Mouse (Mus musculus) Muller cell, postnatal 12 days (primary cell): Measurements from ENCODE around the gene Grb2.

Source experiments
- DNase-seq: peaks from one replicate; pipeline ENCODE4 v3.0.0-alpha.2; 2015; ENCODE audit errors: inconsistent ontology term

Gene Grb2

DNA sequence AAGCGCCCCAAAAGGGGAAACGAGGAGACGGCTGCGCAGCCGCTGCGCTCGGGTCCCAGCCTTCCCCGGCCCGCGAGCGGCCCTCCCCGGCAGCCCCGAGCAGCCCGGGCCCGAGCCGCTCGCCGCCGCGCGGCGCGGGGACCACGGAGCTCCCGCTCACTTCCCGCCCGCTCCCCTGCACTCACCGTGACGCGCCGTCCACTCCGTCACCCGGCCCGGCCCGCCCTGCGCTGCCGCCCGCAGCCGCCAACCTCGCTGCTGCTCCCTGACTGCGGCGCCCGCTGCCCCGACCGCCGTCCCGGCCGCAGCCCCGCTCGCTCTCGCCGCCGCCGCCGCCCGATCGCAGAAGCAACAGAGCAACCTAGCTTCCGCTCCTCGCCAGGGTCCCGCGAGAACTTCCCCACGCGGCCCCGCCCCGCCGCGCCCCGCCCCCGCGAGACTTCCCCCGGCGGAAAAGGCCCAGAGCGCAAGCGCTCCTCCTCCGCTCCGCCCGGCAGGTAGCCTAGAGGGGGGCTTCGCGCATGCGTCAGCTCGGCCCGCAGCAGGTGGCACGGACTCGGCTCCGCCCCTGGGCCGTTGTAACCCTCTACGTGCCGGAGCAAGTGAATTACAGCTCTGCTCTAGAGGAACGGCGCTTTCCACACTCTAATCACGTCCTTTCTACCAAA is at the start of gene Grb2:
Gene Grb2, minus strand, starts transcription at position 389 of the 668 bp plus-strand sequence.
- DNase-seq = peak; percentile 99

DNA sequence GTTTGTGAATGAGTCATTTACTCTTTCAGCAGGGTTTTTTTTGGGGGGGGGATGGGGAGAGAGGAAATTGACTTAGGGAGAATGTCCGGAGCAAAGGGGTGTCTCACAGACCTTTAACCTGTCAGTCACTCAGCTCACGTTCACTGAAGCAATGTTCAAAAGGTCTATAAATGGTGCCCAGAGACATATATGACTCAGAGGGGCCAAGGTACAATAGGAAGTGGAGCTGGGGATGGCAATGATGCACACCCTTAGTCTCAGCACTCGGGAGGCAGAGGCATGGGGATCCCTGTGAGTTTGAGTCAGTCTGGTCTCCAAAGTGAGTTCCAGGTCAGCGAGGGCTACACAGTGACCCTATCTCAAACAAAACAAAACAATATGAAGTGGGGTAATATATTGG is 45.1 kb upstream of the Grb2 start:
- DNase-seq = no peak

DNA sequence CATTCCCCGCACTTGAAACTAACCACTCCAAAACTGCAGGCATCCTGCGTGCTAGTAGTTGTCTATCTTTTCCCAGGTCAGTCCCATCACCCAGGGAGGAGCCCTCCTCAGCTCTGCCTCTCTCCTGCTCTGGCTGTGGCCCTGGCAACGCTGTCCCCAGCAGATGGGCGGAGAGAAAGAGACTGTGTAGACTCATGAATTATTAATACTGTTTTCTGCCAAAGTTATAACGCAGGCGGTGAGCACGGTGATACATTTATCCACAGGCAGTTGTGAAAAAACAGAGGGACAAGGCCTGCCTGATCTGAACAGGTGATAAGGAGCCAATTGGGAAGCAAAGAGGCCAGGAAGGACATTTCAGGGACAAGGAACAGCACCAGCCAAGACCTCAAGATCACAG is 44.3 kb upstream of the Grb2 start:
- no peak for DNase-seq

DNA sequence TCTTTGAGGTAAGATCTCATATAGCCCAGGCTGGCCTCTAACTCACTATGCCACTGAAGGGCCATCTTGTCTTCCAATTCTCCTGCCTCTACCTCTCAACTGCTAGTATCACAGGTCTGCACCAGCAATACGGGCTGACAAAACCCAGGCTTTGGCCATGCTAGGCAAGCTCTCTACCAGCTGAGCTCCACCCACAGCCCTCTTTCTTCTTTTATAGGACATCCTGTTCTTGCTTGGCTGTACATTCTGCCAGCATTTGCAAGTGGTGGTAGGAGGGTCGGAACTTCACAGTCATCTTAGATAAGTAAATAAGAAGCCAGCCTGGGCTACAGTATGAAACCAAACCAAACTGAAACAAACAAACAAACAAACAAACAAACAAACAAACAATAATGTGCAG is 43.3 kb upstream of the Grb2 start:
- DNase-seq = no peak

DNA sequence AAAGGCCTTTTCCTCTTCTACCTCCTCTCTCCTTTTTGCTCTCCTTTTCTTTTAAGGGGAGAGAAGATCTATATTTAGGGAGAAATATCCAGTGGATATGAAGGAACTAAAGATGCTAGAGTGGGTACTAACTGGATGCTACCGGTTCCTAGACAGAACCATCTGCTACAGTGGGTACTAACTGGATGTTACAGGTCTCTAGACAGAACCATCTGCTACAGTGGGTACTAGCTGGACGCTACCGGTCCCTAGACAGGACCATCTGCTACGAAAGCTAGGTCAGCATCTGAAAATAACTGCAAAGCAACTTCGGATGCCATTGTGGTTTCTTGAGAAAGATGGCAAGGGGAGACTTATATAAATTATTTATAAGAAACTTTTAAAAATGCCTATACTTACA is 41.4 kb upstream of the Grb2 start:
- DNase-seq = no peak

DNA sequence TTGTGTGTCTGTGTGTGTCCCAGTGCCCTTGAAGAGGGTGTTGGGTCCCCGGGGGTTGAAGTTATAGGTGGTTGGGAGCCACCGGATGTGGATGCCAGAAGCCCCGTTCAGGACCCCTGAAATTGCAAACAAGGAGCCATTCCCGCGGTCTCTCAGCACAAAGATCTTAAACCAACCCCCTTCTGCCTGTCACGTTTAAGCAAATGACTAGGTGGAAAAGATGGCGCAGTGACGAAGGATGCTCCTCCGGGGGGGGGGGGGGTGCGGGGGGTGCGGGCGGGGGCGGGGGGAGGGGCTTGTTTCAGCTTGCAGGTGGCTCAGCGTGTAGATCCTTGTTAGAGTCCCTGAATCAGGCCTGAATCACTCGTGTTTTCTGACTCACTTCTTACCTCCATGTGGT is 39.0 kb upstream of the Grb2 start:
- no peak for DNase-seq

DNA sequence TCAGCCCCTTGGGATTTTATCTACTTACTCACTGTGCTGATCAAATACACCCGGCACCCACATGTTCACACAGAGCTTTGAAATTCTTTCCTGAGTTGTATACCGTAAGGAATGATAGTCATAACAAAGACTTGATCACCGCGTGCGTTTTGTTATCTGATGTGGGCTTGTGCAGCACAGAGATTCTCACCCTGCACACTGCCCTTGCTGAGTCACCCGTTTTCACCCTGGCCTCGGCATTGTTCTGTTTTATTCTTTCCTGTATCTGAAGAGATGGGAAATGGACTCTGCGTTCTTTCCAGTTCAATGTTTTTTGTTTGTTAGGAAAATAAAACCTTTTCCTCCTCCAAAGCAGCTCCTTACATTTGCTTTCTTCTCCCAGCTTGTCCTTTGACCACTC is 38.4 kb upstream of the Grb2 start:
- DNase-seq = no peak

DNA sequence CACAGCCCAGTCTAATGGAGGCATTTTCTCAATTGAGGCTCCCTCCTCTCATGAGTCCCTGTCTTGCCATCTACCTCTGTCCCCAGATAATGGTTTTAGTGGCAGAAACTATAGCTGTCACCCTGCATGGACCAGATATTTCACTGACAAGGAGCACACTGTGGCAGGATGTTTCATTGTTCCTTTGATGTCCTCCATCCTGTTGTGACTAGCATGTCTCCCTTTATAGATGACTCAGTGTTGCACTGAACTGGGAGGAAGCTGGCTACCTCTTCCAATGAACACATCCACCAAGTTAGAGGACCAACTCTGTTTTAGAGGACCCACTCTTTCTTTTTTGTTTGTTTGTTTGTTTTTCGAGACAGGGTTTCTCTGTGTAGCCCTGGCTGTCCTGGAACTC is 37.7 kb upstream of the Grb2 start:
- DNase-seq = no peak

DNA sequence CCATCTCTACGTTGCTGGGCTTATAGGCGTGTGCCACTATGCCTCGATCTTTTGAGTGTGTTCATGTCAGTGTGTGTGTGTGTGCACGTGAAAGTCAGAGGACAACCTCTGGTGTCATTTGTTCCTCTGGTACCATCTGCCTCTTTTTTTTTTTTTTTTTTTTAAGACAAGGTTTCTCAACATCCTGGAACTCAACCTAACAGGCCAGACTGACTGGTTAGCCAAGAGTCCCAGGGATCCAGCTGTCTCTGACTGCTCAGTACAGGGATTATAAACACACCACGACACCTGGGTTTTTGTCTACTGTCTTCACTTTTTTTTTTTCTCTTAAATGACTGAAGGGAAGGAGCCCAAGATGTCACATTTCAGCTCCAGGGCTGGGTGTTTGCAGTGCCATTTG is 36.0 kb upstream of the Grb2 start:
- DNase-seq = no peak

DNA sequence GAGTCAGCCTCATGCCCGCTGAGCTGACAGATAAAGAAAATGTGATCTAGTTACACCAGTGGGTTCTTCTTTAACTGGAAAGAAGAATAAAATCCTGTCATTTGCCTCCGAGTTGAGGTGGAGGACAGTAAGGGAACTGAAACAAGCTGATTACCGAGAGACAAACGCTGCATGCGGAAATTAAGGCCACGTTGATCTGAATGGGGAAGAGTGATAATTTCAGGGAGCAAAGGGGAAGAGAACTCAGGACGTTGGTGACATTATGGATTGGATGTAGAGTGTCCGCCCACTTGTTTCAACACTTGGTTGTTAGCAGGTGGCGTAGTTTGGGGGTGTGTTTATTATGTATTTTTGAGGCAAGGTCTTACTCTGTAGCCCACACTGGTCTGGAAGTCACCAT is 34.5 kb upstream of the Grb2 start:
- no peak for DNase-seq

DNA sequence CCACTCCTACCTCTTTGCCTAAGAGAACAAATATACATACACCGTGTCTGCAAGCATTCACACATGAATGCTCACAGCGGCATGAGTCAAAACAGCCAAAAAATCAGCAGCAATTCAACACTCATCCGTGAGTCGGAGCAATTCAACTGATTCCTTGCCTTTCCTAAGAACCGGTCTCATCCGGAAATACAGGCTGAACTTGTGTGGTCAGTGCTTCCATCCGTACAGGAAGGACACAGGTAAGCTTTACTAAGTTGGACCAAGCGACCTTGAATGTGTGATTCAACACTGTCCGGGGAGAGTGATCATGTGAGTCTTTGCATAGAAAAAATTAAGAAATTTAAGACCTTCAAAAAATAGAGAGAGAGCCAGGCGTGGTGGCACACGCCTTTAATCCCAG is 32.7 kb upstream of the Grb2 start:
- DNase-seq = no peak

DNA sequence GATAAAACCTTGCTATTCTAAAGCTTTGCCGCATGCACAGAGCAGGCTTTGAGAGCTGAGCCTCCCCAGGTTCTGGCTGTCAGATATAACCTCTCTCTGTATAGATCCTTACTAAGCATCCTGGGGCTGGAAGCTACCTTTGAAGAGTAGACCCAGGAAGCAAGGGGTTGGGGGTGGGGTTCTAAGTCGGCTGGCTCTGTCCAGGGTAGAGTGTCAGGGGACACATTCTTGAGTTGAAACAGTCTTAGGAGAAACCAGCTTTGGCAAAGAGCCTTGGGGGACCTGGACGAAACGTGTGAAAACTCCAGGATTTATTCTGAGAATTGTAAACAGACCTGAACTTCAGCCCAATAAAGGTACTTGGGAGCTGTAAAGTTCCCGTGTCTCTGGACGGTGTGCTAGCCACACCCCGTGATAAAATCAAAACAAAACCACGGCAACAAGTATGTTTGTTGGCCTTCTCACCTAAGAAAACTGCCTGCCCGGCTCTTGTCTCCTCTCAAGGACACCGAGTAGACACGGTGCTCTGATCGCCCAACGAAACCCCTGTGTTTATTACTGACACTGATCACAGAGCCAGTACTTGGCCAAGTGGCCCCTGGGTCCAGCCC is 30.0 kb upstream of the Grb2 start:
- DNase-seq = no peak

DNA sequence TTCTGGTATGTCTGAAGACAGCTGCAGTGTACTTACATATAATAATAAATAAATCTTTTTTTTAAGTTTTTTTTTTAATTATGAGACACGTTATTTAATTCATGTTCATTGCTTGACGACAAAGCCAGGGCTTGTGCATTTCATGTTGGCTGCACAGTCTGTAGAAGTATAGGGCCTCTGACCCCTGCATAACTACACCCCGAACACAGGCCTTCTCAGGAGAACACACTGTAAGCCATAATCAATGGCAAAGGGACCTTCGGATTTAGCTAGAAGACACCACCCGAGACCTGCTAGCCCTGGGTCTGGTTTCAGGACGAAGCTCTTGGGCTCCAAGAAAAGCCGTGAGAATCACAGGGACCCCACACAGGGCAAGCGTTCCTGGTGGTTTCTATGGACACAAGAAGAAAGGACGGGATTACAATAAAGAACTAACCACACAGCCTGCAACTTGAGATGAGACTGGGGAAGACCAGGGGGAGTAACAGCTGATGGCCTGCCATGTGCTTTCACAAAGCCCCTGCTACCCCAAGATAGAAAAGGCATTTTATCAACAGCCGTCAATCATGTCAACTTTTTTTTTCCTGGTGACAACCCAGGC is 29.3 kb upstream of the Grb2 start:
- no peak for DNase-seq

DNA sequence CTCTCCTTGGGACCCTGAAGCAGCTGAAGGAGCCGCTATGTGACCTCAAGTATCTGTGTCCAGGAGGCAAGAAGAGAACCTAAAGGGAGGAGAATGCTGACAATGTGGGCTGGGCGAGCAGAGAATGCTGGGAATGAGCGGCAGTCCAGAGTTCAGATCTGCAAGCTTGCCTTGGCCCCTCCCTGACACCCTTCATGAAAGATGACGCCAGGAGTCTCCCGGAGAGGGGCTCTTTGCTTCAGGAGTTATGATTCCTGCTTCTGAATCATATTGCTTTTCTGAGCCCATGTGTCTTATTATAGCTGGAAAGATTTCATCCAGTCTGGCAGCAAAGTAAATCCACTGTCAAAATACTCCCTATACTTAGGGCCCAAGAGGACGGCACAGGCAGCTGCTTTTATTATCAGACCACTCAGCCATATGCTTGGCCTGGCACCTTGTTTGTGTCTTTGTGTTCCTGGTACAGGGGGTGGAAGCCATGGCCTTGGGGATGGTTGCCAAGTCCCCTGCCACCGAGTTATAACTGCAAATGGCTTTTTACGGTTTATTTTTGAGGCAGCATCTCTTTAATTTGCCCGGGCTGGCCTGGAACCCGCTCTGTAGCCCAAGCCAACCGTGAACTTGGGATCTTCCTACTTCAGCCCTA is 25.8 kb upstream of the Grb2 start:
- DNase-seq = no peak

DNA sequence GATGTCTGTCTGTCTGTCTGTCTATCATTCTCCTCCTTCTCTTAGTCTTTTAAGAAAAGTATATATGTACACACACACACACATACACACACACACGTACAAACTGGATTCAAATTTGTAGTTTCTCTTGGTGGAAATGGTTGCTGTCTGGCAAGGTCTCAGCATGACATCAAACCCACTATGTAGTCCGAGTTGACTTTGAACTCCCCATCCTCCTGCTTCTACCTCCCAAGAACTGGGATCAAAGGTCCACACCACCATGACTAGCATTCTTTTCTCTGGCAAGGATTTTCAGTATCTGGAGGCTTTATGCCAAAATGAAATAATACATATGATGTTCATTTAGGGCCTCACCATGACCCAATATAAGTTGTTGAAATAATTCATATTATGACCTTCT is 14.8 kb upstream of the Grb2 start:
- DNase-seq = no peak

DNA sequence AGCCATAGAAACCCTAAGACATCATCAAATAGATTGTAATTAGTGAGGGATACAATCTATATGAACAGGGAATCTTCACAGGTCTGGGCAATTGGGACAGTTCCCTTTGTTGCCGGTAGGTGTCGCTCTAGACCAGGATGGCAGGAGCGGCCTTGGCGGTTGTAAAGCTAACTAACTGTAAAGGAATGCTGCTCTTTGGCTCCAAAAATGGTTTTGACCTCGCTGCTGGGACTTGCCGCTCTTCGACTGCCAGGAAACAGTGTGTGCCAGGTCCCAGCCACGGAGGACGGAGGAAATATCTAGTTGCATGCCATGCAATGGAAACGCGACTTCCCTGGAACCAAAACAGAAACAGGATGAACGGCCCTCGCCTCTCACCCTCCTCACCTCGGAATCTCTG is 14.2 kb upstream of the Grb2 start:
- peak; percentile 89 for DNase-seq

DNA sequence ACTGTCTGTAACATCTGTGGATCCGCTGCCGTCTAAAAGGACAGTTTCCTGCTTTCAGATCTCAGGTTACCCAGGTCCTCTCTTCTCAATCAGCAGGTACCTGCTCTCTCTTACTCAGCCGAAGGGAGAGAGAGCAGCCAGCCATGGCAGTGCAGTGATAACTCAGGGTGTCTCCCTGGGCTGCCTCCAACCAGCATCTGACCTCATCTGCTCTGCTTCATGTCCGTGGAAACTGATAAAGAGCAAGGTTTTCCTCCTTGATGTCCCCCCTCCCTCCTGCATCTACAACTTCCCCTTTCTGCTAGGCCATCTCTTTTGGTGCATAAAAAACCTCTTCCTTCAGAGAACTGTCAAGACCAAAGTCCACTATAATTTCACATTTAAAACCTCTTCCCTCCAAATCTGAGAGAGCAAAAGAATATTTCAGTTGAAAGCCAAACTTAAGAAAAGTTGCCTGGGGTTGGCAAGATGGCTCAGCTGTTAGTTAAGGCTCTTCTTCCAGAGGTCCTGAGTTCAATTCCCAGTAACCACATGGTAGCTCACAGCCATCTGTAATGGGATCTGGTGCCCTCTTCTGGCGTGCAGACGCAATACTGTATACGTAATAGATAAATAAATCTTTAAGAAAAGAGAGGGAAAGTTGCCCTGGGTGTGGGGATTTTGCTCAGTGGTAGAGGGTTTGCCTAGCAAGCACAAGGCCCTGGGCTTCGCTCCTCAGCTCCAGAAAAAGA is 9.4 kb upstream of the Grb2 start:
- no peak for DNase-seq

DNA sequence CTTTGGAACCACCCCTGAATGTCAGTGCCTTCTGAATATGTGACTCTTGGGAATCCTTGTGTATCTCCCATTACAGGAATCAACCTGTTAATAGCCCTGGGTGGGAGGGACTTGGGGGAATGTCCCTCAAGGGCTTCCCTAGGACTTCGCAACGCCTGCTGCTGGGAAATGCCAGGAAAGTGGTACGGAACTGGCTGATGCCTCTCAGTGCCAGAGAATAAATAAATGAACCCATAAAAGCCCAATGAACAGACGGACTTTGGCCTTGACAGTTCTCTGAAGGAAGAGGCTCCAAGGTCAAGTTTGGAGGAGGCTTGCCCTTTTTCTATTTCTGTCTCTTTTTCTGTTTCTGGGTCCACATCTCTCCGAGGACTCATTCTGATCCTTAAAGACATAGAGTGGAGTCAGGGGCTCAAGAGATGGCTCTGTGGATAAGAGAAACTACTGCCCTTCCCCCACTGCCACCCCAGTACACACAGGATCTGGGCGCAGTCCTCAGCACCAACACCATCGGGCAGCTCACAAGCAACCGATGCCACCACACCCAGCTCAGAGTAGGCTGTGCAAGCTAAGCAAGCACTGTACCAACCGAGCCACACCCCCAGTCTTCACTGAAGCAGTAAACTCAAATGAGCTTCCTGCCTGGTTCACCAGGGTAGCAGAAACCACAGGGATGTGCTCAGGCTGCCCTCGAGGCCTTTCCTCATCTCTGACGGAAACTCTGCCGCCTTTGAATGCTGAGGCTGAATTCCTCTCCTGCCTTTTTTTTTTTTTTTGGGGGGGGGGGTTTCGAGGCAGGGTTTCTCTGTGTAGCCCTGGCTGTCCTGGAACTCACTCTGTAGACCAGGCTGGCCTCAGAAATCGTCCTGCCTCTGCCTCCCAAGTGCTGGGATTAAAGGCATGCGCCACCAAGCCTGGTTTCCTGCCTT is 8.3 kb upstream of the Grb2 start:
- no peak for DNase-seq

DNA sequence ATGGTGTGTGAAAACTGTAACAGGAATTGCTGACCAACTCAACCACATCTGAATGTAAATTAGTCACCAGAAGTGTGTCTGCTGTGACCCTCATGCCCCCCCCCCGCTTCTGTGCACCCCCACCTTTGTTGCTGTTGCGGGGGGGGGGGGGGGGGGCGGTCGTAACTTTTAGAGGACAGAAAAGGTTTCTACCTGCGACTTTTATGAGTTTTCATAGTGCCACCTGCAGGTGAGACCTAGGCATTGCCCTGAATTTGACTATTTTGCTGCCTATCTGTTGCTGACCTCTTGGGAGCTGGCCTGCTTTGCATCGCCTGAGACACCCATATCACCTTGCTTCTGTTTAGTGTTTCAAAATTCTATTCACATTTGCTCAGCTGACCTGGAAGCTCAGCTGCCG is 6.1 kb upstream of the Grb2 start:
- peak; percentile 40 for DNase-seq

DNA sequence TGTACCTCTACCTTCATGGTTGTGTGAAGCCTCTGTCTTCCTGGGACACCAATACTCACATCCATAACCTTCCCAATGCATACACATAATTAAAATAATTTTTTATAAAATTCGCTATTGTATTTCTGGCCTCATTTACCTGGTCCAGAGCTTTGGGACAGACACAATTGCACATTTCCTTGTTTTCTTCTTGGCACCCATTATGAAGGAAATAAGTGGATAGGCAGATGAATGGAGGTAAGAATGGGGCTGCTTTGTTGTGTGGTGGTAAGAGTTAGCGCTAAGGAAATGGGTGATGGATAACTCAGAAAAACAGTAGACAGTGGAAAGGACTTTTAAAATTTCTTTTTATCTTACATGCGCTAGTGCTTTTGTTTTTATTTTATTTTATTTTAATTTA is 5.0 kb upstream of the Grb2 start:
- no peak for DNase-seq

DNA sequence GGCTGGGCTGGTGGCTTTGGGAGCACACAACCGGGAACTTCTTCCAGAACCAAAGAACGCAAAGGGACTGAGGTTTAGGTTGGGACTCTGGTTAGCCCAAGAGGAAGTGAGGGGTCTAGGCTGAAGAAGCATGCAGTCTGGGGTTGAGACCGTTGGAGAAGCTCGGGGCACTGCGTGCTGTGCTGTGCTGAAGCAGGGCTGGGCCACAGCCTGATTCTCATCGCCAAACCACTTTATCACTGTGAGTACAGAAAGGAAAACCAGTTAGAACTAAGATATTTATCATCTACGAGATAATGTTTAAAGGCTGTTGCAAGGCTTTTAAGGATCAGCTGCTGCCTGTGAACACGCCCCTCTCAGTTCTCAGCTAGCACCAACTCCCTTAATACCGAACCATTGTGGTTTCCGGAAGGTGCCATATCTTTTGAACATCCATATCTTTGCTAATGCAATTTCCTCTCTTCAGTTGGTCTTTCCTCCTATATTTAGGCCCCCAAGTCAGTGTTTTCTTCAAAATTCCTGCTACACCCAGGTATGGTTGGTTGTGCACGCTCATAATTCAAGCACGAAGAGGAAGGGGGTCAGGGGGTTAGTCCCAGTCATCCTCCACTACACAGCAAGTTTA is 4.4 kb upstream of the Grb2 start:
- no peak for DNase-seq
